Mouse (Mus musculus): ENCODE data around the gene Vmn1r4. TPM values are rescaled to one million over a fixed set of nuclear protein-coding genes. Genes with fewer than 3 reads are reported as not detected.

Gene Vmn1r4
- total RNA-seq (2015): 0.47 TPM in 1 of 2 replicates, not detected in the other
- total RNA-seq (2017): 0.07 TPM in 1 of 2 replicates, not detected in the other

DNA sequence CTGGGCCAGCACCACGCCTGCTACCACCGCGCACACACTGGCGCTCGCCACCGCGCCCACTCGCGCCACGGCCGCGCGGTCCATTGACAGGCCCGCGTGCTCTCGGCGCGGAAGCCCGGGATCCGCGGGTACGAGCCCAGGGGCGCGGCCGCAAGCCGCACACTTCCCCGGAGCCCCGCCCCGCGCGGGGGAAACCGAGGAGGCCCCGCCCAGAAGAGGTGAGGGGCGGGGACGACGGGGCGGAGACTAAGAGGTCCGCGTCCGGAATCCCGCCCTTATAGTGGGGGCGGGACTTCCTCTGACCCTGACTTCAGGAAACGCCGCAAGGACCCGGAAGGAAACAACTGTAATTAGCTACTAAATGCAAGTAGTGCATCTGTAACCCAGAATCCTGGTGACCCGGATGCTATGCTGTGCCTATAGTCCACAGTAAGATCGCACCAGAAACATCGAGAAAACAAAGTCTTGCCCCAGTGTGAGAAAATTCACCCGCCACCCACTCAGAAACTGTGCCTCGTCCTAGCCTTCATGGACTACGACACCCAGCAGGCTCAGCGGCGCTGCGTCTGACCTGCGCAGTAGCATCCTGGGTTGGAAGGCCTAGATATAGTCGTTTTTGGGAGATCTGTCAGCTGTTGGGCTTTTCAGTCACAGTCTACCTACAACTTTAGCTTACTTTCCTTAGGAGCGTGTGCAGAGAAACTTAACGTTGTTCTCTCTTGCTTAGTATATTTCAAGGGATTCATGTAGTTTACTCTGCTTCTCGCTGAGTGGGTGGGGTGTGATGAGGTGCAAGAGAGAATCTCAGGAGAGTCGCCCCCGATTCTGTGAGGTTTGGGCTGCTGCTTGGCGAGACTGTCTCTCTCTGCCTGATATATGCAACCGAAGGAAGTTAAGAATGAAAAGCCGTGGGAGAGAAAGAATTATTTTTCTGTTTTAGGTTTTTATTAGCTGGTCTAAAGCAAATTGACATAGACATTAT is at the start of gene Vmn1r4, which contains the start of gene Nt5c3:
Gene Vmn1r4, plus strand, starts transcription at position 290 of the 982 bp plus-strand sequence.
Gene Nt5c3, minus strand, starts transcription at position 207 of the 982 bp plus-strand sequence.
- ATAC-seq (ENCODE audit: poor library complexity, severe bottlenecking): peak; percentile 89

DNA sequence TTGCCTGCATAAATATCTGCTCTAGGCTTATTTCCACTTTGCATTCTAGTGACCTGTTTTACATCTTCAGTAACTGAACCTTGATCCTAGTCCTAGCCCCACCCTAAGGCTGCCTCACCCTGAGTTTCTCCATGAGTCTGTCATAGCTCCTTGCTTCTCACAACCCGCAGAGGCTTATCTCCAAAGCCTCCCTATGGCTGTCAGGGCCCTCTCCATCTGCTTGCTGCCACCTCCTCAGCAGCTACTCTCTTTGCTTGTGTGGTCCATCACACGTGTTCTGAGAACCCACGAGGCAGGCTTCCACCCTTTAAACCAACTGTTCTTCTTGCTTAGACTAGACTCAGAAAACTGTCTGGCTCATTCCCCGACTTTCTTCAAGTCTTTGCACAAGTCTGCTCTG is 46.9 kb upstream of the Vmn1r4 start:
- no peak for ATAC-seq (ENCODE audit: poor library complexity, severe bottlenecking)

DNA sequence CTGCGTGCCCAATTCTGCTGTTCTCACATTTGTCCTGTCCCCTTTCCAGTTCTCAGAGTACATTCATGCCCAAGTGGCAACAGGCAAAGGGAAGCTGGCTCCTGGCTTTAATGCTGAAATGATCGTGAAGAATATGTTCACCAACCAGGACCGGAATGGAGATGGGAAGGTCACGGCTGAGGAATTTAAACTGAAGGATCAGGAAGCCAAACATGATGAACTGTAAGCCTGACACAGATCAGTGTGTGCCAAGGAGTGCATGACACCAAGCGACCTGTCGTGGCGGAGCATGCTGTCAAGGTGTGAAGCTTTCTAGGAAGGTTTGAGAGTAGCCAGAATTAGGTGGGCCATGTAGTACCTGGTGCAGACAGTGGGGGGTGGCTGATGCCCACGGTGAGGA is 45.8 kb upstream of the Vmn1r4 start:
- ATAC-seq (ENCODE audit: poor library complexity, severe bottlenecking): no peak

DNA sequence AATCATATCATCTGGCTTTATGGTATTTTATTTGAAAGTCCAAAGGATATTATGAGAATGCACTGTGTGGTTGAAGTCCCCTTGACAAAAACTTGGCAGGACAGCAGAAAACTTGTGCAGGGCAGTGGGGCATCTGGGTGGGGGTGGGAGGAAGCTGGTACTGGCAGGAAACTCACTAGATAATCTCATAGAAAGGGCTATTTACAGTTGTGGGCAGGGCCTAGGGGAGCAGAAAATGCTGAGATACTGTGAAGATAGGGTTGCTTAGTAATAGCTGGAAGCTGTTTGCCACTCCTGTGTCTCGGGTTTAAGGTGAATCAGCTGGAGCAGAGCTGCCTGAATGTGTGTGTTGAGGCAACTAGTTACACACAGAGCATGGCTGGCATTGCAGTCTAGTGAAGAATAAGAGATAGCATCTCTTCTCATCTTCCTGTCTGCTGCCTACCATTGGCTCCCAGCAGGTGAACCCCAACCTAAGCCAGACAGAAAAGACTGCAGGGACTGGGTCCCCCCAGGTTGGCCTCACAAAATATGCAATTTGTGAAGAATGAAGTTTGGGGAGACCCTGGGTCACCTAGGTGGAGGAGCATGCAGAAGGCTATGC is 44.4 kb upstream of the Vmn1r4 start:
- ATAC-seq (ENCODE audit: poor library complexity, severe bottlenecking): peak; percentile 84

DNA sequence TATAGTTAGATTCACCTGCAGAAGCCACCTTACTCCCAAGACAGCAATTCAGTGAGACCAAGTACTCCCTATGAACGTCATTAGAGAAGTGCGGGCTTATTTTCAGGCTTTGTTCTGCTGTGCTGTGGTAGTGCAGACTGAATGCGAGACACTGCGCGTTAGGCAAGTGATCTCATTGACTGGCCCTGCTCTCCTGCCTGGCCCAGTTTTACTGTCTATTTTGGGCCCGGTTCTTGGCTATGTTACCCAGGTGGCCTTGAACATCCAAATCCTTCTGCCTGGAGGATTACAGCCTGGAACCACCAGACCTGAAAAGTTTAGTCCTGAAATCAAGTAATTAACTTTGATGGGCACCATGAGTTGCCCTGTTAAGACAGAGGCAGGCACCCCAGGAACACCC is 35.3 kb upstream of the Vmn1r4 start:
- ATAC-seq (ENCODE audit: poor library complexity, severe bottlenecking): no peak

DNA sequence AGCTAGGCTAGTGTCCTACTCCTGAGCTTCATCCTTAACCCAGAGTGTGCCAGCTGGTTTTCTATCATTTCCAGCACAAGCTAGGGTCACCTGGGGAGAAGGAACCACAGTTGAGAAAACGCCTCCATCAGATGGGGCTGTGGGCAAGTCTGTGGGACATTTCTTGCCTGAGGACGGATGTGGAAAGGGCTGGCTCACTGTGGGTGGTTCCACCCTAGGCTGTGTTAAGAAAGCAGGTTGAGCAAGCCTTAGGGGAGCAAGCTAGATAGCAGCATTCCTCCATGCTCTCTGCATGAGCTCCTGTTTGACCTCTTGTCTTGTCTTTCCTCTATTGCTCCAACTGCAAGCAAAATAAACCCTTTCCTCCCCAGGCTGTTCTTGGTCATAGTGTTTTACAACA is 33.1 kb upstream of the Vmn1r4 start:
- peak; percentile 90 for ATAC-seq (ENCODE audit: poor library complexity, severe bottlenecking)

DNA sequence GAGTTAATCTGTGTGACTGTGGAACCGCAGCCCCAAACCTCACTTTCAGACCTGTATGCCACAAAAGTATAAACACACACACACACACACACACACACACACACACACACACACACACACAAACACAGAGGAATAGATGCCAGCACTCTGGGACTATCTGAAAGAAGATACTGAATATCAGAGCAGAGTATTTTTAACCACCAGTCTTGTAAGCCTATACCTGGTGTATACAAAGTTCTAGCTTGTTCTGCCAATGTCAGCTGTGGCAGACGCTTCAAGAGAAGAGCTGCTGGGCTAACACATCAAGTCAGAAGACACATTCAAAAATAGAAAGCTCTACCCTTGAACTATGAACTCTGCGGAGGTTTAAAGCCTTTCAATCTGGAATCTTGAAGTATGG is 24.2 kb upstream of the Vmn1r4 start:
- no peak for ATAC-seq (ENCODE audit: poor library complexity, severe bottlenecking)

DNA sequence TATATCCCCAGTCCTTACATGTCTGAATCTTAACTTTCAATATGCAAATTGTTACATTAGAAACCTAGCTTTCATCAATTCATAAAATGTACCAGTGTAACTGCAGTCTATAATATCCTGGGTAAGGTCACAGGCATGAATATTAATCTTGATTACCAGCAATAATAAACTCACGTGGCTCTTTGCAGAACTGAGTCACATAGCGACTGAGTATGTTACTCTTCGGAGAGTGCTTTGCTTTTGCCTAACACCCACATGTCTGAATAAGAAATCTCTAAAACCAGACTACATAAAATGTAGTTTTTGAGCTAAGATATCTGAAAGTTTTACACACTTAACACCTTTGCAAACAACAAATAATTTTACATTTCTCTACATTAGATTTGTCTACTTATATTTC is 22.5 kb upstream of the Vmn1r4 start:
- ATAC-seq (ENCODE audit: poor library complexity, severe bottlenecking): peak; percentile 15; the same call in 1 of the 2 replicates

DNA sequence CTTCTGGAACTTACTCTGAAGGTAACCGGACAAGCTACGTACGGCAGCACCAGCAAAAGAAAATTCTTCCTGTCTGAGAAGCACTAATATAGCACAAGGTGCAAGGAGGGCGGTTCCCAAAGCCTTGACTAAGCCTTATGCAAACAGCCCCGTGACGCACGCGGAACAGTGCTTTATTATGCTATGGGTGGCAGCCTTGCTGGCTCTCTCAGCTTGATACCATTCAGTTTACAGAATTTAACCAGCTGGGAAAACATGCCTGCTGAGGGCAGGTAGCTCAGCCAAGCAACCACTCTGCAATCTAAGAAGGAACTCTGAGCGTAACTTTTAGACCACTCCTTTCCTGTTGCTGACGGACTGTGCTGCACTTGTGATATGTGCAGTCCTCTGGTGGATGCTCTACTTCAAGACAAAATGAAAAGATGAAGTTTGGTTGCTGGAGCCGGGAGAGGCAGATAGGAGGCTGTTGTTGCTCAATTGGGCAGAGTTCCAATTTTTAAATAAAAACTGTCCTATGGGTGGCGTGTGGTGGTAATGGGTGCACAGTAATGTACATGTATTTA is 21.9 kb upstream of the Vmn1r4 start:
- peak; percentile 85 for ATAC-seq (ENCODE audit: poor library complexity, severe bottlenecking)

DNA sequence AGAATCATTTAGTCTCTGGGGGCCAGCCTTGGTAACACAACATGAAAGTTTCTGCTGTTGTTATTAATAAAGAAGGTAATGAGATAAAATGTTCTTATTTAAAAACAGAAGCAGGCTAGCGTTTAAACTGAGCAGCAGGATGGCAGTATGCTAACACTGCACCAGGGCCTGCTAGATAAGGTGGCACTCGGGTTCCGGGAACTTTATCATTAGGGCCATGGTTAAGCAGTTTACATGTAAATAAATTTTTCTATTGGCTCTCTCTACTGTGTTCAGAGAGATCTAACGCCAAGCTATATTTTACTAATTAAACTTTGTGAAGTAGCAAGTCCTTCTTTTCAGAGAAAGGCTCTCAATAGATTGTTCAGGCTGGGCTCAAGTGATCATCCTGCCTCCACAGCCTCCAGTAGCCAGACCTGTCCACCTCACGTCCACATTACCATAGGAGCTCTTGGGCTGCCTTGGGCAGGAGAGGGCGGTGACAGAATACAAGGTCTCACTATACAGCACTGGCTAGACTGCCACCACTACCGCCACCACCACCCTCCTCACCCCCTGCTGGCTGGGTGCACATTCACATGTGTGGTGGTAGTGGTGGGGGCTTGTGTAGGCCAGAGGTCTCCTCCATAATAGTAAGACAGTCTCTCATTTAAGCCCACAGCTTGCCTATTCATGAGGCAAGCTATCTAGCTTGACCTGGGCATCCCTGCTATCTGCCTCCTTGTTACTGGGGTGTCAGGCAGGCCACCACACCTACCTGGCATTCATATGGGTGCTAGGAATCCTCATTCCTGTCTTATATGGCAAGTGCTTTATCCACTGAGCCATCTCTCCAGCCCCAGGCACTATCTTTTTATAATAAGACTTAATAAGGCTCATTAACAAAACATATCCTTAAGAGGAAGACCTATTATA is 21.0 kb upstream of the Vmn1r4 start:
- ATAC-seq (ENCODE audit: poor library complexity, severe bottlenecking): peak; percentile 19; the same call in 1 of the 2 replicates

DNA sequence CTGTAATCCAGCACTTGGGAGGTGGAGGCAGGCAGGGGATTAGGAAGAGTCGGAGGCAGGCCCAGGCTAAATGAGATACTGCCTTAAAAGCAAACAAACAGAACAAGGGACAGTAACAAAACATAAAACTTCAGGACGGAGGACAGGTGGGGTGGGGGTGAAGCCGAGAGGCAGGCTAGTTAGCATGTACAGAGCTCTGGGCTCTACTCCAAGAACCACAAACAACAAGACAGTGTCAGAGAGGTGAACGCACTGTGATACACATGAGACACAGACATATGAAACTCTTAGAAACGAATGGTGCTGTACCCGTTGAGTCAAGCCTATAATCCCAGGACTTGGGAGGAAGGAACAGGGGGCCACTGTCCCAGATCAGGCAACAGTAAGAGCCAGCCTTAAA is 20.0 kb upstream of the Vmn1r4 start:
- no peak for ATAC-seq (ENCODE audit: poor library complexity, severe bottlenecking)

DNA sequence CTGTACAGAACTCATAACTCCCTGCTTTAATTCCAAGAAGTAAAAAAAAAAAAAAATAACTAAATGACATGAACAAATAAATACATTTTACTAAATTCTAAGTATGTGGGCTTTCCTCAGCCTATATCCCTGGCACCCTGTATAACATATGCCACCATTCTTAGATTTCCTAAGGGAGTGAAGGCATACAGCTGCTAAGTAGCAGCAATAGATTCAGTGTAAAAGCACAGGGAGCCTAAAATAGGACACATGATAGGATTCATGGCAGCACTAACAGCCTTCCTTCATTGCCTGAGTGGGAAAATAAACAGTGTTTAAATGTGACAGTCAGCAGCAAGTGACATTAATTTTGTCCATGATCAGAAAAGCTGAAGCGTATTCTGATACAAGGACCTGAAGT is 19.5 kb upstream of the Vmn1r4 start:
- no peak for ATAC-seq (ENCODE audit: poor library complexity, severe bottlenecking)

DNA sequence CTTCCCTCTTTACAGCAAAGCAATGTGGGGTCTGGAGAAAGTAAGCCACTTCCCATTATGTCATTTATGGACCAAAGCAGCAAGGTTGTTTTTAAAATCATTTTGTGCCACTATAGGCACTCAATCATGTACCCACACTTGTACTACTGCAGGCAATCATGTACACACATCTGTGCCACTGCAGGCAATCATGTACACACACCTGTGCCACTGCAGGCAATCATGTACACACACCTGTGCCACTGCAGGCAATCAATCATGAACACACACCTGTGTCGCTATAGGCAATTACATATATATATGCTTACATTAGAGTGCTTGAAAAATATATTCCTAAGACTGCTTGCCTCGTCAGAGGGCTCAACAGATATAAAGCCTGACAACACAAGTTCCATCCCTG is 18.8 kb upstream of the Vmn1r4 start:
- no peak for ATAC-seq (ENCODE audit: poor library complexity, severe bottlenecking)

DNA sequence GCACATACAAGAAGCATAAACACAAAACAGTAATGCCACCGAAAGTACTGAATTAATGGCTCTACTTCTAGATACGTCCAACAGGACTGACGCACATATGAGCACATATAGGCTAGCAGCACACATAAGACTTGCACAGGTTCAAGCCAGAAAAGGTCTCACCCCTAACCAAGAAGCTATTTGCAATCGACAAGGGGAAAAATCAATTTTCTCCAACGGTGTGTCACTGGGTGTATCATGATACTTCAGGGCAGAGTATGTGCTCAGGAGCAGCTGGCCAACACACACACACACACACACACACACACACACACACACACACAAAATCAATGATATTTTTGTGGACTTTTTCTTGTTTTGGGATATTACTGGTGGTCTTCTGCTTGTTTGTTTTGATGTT is 18.3 kb upstream of the Vmn1r4 start:
- no peak for ATAC-seq (ENCODE audit: poor library complexity, severe bottlenecking)

DNA sequence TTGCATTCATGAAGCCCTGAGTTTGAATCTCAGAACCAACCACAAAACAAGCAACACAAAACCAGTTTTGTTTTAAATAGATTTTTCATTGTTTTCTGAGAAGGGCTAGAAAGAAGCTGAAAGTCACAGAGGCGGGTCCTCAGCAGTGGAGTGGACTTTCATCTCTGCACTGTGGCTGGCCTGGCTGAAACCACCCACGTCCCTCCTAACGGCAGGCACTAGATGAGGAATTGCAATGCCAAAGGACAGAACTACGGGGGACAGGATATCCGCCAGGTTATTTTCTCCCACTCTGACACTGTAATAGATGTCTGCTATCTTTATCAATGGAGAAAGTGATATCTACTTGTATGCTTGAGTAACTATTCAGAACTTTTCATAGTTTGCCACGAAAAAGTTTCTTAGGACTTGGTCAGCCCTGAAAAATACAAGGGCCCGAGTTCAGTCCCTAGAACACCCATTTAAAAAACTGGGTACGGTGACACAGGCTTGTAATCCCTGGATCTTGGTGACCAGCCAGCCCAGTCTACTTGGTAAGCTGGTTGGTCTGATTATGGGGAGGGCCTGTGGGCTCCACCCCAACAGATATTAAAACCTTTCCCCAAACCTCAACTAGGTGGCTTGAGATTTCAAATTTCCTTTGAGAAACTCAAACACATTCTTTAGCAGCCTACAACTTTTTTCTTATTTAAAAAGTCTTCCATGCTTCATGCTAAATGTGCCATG is 17.5 kb upstream of the Vmn1r4 start:
- ATAC-seq (ENCODE audit: poor library complexity, severe bottlenecking): no peak

DNA sequence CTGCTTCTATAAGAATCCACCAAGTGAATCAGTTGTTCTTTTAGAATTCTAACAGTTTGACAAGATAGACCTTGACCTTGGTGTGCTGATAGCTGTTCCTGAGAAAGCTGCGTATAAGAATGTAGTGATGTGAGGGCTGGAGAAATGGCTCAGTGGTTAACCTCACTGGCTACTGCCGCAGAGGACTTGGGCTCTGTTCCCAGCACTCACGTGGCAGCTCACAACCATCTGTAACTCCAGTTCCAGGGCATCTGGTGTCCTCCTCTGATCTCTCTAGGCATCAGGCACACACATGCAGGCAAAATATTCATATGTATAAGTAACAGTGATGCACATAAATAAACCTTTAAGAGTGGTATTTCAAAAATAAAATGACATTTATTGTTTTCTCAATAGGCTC is 15.8 kb upstream of the Vmn1r4 start:
- ATAC-seq (ENCODE audit: poor library complexity, severe bottlenecking): no peak

DNA sequence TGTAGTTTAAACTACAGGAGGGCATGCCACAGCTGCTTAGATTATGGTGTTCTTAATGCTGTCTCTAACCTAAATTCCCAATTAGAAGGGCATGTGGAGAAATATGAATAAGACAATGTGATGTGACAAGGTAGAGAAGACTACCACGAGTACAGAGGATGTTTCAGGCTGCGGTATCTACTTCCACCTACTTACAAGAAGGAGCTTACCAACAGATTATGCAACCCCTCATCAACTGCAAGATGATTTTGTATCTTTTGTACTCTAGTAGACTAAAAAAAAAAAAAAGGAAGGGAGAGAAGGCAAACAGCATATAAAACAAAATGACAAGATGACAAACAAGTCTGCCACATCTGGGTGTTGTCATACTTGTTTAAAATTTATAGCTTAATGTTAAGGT is 15.4 kb upstream of the Vmn1r4 start:
- peak; percentile 75 for ATAC-seq (ENCODE audit: poor library complexity, severe bottlenecking)

DNA sequence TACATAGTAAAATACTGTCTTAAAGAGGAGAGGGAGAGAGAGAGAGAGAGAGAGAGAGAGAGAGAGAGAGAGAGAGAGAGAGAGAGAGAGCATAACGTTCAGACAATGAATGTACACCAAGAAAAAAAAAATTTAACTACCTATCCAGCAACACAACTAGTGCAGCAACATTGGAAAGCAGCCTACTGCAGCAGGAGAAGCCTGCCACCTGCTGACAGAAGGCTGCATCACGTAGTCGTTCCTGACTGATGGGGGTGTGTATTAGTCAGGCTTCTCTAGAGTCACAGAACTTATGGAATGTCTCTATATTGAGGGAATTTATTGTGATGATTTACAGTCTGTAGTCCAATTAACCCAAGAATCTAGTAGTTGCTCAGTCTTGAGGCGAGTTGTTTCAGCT is 14.9 kb upstream of the Vmn1r4 start:
- peak; percentile 90 for ATAC-seq (ENCODE audit: poor library complexity, severe bottlenecking)

DNA sequence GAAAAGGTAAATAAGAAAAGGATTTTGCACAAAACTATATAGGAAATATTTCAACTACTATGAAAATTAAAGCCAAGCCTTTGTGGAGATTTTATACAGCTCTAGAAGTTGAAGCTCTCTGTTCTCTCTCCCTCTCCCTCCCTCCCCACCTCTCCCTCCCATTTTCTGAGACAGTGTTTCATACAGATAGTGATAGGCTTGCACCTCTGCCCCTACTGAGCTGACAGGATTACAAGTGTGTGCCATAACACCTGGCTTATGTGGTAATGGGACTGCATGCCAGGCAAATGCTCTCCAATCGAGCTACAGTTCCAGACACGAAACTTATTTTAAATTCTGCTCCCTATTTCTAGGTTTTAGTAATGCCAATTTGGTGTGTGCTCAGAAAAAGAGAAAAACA is 12.9 kb upstream of the Vmn1r4 start:
- no peak for ATAC-seq (ENCODE audit: poor library complexity, severe bottlenecking)

Data from megakaryocyte, adult 5-6 weeks (primary cell).